Mouse (Mus musculus): ENCODE results near the gene Dysf. TPM values are rescaled to one million over a fixed set of nuclear protein-coding genes. Genes with fewer than 3 reads are reported as not detected.
"Not testable (repeated sequence)": the region's sequence is repeated elsewhere in the genome, so short reads cannot be mapped to it uniquely, and the experiment has no call there.

The Dysf gene
- polyA plus RNA-seq (2015; fragmentation: Nextera tagmentation; extraction: Ambion mirVana): 1.7 and 1.8 TPM in 2 replicates

- Histone ChIP-seq H3K27me3 (replicated peaks; ENCODE audit: control insufficient read depth, insufficient read depth, low read length) (peaks cover 6% of the 10 kb centered on the region; the same call in 1 of the 2 replicates), H3K9me3 (ENCODE audit: control insufficient read depth, low read length) (no peaks in the 10 kb centered on the region), H3K4me1 (replicated peaks; ENCODE audit: control insufficient read depth, insufficient read depth, low read length) (peaks cover 20% of the 10 kb centered on the region), H3K9ac (replicated peaks; ENCODE audit: low read depth, low read length) (peak within 1 kb of the TSS; percentile 55), H3K36me3 (ENCODE audit: control insufficient read depth, insufficient read depth) (no peaks in the 10 kb centered on the region), H3K4me2 (ENCODE audit: low read length) (peak within 1 kb of the TSS; percentile 85), H3K4me3 (replicated peaks; ENCODE audit: low read length) (peak within 1 kb of the TSS; percentile 46), H3K27ac (ENCODE audit: low read length) (no peak within 1 kb of the TSS)
- 0 out of 2 replicates have a peak, but pooled peaks have one; percentile 12 for ATAC-seq
- under 1% methylated on average over 41 of the region's 41 CpGs for WGBS
These were observed at the start of gene Dysf for GRCm38 (mm10) chr6:84008363-84009171. Gene Dysf (plus strand): TSS chr6:84008590.

DNA sequence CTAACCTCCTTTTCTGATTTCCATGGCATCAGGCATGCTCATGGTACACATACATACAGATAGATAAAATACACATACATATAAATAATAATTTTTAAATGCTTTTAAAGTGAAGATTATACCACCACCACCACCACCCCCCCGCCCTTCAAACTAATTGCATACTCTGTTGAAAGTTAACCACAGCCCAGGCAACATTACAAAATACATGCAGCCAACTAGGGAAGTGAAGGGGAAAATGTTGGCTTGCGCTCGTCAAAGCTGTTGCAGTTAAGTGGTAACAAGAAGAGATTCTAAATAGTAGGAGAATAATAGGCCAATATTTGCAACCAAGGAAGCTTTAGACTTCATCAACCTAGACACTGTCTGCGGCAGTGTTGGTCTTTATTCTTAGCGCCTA lies 20.7 kb upstream of the Dysf start:
- Histone ChIP-seq H3K36me3 (ENCODE audit: control insufficient read depth, insufficient read depth) (peaks cover 27% of the 10 kb centered on the region), H3K27ac (ENCODE audit: low read length) (no peak overlapping the region), H3K9me3 (ENCODE audit: control insufficient read depth, low read length) (no peaks in the 10 kb centered on the region), H3K27me3 (replicated peaks; ENCODE audit: control insufficient read depth, insufficient read depth, low read length) (no peaks in the 10 kb centered on the region), H3K4me2 (ENCODE audit: low read length) (no peak overlapping the region), H3K4me3 (replicated peaks; ENCODE audit: low read length) (no peak overlapping the region), H3K4me1 (replicated peaks; ENCODE audit: control insufficient read depth, insufficient read depth, low read length) (no peaks in the 10 kb centered on the region), H3K9ac (replicated peaks; ENCODE audit: low read depth, low read length) (no peak overlapping the region)
- 89% methylated on average over 5 of the region's 5 CpGs for WGBS
- no peak for ATAC-seq

DNA sequence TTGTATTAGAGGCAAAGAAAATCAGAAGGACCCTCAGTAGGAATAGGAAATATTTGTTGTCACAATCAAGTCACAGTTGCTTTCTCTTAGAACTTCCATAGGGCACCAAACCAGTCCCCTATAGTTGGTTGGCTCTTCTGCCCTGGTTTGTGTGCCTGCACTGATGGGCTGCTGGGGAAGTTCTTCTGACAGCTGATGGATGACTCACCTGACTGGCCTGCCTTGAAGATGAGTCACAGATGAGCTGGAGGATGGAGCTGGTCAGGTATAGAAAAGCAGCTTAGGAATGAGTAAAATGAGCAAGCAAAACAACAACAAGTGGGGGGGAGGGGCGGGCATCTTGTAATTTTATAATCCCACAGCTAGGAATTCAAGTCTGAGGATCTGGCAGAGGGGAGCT lies 5.7 kb upstream of the Dysf start:
- no peak overlapping the region for H3K27ac ChIP-seq (ENCODE audit: low read length)
- H3K9me3 ChIP-seq (ENCODE audit: control insufficient read depth, low read length): 0 out of 2 replicates have a peak, but pooled peaks cover 3% of the 10 kb centered on the region
- peaks cover 18% of the 10 kb centered on the region for H3K36me3 ChIP-seq (ENCODE audit: control insufficient read depth, insufficient read depth)
- ATAC-seq: no peak
- no peaks in the 10 kb centered on the region for H3K27me3 ChIP-seq (replicated peaks; ENCODE audit: control insufficient read depth, insufficient read depth, low read length)
- no peaks in the 10 kb centered on the region for H3K4me1 ChIP-seq (replicated peaks; ENCODE audit: control insufficient read depth, insufficient read depth, low read length)
- H3K4me2 ChIP-seq (ENCODE audit: low read length): no peak overlapping the region
- 73% methylated on average over 1 of the region's 1 CpGs for WGBS
- no peak overlapping the region for H3K4me3 ChIP-seq (replicated peaks; ENCODE audit: low read length)
- H3K9ac ChIP-seq (replicated peaks; ENCODE audit: low read depth, low read length): no peak overlapping the region

DNA sequence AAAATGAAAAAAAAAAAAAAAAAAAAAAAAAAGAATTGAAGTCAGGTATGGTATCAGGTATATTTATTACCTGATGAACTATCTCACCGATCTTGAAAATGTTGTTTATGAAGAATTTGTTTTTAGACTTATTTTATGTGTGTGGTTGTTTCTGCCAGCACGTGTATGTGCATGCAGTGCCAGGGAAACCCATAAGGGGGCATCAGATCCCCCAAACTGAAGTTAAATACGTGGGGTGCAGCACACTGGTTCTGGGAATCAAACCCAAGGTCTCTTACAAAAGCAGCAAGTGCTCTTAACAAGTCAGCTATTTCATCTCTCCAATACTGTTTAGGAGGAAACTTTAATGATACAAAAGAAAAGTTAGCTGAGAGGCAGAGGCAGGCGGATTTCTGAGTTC lies 4.1 kb upstream of the Dysf start:
- no peaks in the 10 kb centered on the region for H3K9me3 ChIP-seq (ENCODE audit: control insufficient read depth, low read length)
- no peak overlapping the region for H3K4me2 ChIP-seq (ENCODE audit: low read length)
- no peak overlapping the region for H3K27ac ChIP-seq (ENCODE audit: low read length)
- H3K27me3 ChIP-seq (replicated peaks; ENCODE audit: control insufficient read depth, insufficient read depth, low read length): peaks cover 6% of the 10 kb centered on the region; the same call in 1 of the 2 replicates
- H3K4me3 ChIP-seq (replicated peaks; ENCODE audit: low read length): no peak overlapping the region
- H3K9ac ChIP-seq (replicated peaks; ENCODE audit: low read depth, low read length): no peak overlapping the region
- H3K36me3 ChIP-seq (ENCODE audit: control insufficient read depth, insufficient read depth): peaks cover 5% of the 10 kb centered on the region
- H3K4me1 ChIP-seq (replicated peaks; ENCODE audit: control insufficient read depth, insufficient read depth, low read length): peaks cover 12% of the 10 kb centered on the region
- no peak for ATAC-seq
- WGBS: 88% methylated on average over 4 of the region's 4 CpGs

GRCm38 (mm10) chr6:84009172-84009872 lies 932 bp downstream of the Dysf start:
- H3K4me3 ChIP-seq (replicated peaks; ENCODE audit: low read length): peak overlapping the region; percentile 46
- peak overlapping the region; percentile 85 for H3K4me2 ChIP-seq (ENCODE audit: low read length)
- H3K36me3 ChIP-seq (ENCODE audit: control insufficient read depth, insufficient read depth): no peaks in the 10 kb centered on the region
- WGBS: 32% methylated on average over 8 of the region's 8 CpGs
- H3K27me3 ChIP-seq (replicated peaks; ENCODE audit: control insufficient read depth, insufficient read depth, low read length): peaks cover 6% of the 10 kb centered on the region; the same call in 1 of the 2 replicates
- H3K27ac ChIP-seq (ENCODE audit: low read length): no peak overlapping the region
- no peak for ATAC-seq
- no peaks in the 10 kb centered on the region for H3K9me3 ChIP-seq (ENCODE audit: control insufficient read depth, low read length)
- H3K4me1 ChIP-seq (replicated peaks; ENCODE audit: control insufficient read depth, insufficient read depth, low read length): peaks cover 20% of the 10 kb centered on the region
- no peak overlapping the region for H3K9ac ChIP-seq (replicated peaks; ENCODE audit: low read depth, low read length)

DNA sequence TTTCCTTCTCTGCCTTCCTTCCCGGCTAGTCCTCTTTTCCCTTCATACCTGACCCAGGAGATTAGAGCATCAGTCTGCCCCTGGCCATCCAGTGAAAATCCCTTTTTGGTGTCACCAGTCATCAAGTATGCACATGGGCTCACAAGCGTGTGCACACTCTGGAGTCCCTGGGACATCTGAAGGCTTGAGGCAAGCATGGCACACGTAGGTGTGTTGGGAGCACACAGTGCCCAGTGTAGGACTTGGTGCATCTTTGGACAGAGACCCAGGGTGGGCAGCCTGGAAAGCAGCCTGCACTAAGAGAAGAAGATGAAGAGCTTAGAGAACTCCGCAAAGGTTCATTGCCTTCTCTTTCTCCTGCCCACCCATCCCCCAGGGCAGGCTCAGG lies 1.5 kb downstream of the Dysf start:
- peaks cover 20% of the 10 kb centered on the region for H3K4me1 ChIP-seq (replicated peaks; ENCODE audit: control insufficient read depth, insufficient read depth, low read length)
- no peaks in the 10 kb centered on the region for H3K36me3 ChIP-seq (ENCODE audit: control insufficient read depth, insufficient read depth)
- H3K27ac ChIP-seq (ENCODE audit: low read length): no peak overlapping the region
- H3K4me3 ChIP-seq (replicated peaks; ENCODE audit: low read length): no peak overlapping the region
- no peaks in the 10 kb centered on the region for H3K9me3 ChIP-seq (ENCODE audit: control insufficient read depth, low read length)
- ATAC-seq: no peak
- H3K4me2 ChIP-seq (ENCODE audit: low read length): no peak overlapping the region
- WGBS: 37% methylated on average over 4 of the region's 4 CpGs
- H3K27me3 ChIP-seq (replicated peaks; ENCODE audit: control insufficient read depth, insufficient read depth, low read length): peaks cover 6% of the 10 kb centered on the region; the same call in 1 of the 2 replicates
- H3K9ac ChIP-seq (replicated peaks; ENCODE audit: low read depth, low read length): no peak overlapping the region

- peaks cover 6% of the 10 kb centered on the region; the same call in 1 of the 2 replicates for H3K27me3 ChIP-seq (replicated peaks; ENCODE audit: control insufficient read depth, insufficient read depth, low read length)
- peaks cover 20% of the 10 kb centered on the region for H3K4me1 ChIP-seq (replicated peaks; ENCODE audit: control insufficient read depth, insufficient read depth, low read length)
- no peak overlapping the region for H3K4me2 ChIP-seq (ENCODE audit: low read length)
- H3K9ac ChIP-seq (replicated peaks; ENCODE audit: low read depth, low read length): no peak overlapping the region
- no peak overlapping the region for H3K4me3 ChIP-seq (replicated peaks; ENCODE audit: low read length)
- ATAC-seq: peak; percentile 20; the same call in 1 of the 2 replicates
- 31% methylated on average over 8 of the region's 8 CpGs for WGBS
- no peaks in the 10 kb centered on the region for H3K9me3 ChIP-seq (ENCODE audit: control insufficient read depth, low read length)
- no peak overlapping the region for H3K27ac ChIP-seq (ENCODE audit: low read length)
- H3K36me3 ChIP-seq (ENCODE audit: control insufficient read depth, insufficient read depth): no peaks in the 10 kb centered on the region
These were observed 2.2 kb downstream of the Dysf start for GRCm38 (mm10) chr6:84010303-84011225.

DNA sequence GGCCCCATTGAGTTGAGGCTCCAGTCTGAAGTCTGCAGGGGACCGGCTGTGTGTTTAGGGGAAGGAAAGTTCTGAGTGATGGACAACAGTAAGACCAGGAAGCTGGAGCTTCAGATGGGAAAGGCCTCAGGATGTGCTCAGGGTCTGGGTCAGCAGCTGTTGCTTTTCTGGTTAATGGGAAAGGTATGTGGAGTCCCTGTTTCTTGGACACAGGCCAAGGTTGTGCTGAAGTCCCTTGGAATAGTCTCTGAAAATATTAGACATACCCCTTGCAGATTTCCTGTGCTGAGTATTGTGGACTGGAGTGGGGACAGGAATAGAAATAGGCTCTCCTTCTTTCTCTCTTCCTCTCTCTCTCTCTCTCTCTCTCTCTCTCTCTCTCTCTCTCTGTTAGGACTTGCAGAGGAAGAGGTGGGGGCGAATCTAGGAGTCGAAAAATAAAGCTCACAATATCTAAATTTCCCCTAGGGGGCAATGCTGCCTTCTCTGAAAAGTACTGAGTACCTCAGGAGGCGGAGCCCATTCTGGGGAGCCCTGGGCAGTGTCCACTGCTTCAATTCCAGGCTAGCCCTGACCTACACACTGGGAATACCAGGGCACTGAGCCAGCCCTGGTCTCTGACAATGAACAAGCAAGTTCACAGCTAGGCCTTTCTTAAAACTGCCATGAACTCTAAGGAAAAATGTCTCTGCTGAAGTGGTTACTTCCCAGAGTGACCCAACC lies 6.7 kb downstream of the Dysf start:
- 61% methylated on average over 4 of the region's 4 CpGs for WGBS

More for the DNA sequence above, 6.7 kb downstream of the Dysf start:
- not testable (repeated sequence) for ATAC-seq; H3K27ac ChIP-seq (ENCODE audit: low read length); H3K4me2 ChIP-seq (ENCODE audit: low read length); H3K27me3 ChIP-seq (replicated peaks; ENCODE audit: control insufficient read depth, insufficient read depth, low read length); H3K4me3 ChIP-seq (replicated peaks; ENCODE audit: low read length); H3K36me3 ChIP-seq (ENCODE audit: control insufficient read depth, insufficient read depth); H3K9ac ChIP-seq (replicated peaks; ENCODE audit: low read depth, low read length); H3K9me3 ChIP-seq (ENCODE audit: control insufficient read depth, low read length)
- H3K4me1 ChIP-seq (replicated peaks; ENCODE audit: control insufficient read depth, insufficient read depth, low read length): peaks cover 10% of the 10 kb centered on the region
